Mouse (Mus musculus): Measurements from ENCODE around the gene Acbd3.

GRCm38 (mm10) chr1:180791821-180792480, 66.1 kb downstream of the Acbd3 start:
- TF ChIP-seq CTCF (IDR thresholded peaks at IDR 0.05; ENCODE audit: extremely low read depth, insufficient read length, insufficient replicate concordance, low read depth, low read length) (no peak), POLR2A (IDR thresholded peaks at IDR 0.05; ENCODE audit: low read depth, low read length) (no peak)
